Mouse (Mus musculus) midbrain, embryonic 14.5 days (tissue): ENCODE measurements around the gene Cutal. TPM values are rescaled to one million over a fixed set of nuclear protein-coding genes. Genes with fewer than 3 reads are reported as not detected.
"Not testable (repeated sequence)": the region's sequence is repeated elsewhere in the genome, so short reads cannot be mapped to it uniquely, and the experiment has no call there.

Source experiments
- ATAC-seq: fragments of 200-750 bp; cut with Nextera tagmentation; 2 replicates; pipeline ENCODE4 v1.8.0; 2017; ENCODE audit warnings: moderate number of reproducible peaks, moderate library complexity; ENCODE audit not compliant: low FRiP score, low TSS enrichment
- DNase-seq: peaks from one replicate; pipeline ENCODE4 v3.0.0-alpha.2; 2015
- H3K27ac ChIP-seq: fragments of 300-500 bp; sonication (generic); replicated peaks from 2 replicates; pipeline ENCODE4 v1.5.1; 2014; ENCODE audit warnings: mild to moderate bottlenecking, low read depth, low read length, moderate library complexity
- H3K27me3 ChIP-seq: fragments of 300-500 bp; sonication (generic); 2 replicates; pipeline ENCODE4 v1.6.1; 2014; ENCODE audit warnings: low read length, control low read depth, mixed read lengths; ENCODE audit not compliant: control insufficient read depth, insufficient read depth
- H3K36me3 ChIP-seq: fragments of 300-500 bp; sonication (generic); 2 replicates; pipeline ENCODE4 v1.6.1; 2014; ENCODE audit warnings: low read length, control low read depth; ENCODE audit not compliant: control insufficient read depth, insufficient read depth
- H3K4me1 ChIP-seq: fragments of 300-500 bp; sonication (generic); 2 replicates; pipeline ENCODE4 v1.6.1; 2014; ENCODE audit warnings: mild to moderate bottlenecking, antibody characterized with exemption, low read length, control low read depth; ENCODE audit not compliant: control insufficient read depth, insufficient read depth
- H3K4me2 ChIP-seq: fragments of 300-500 bp; sonication (generic); 2 replicates; pipeline ENCODE4 v1.6.1; 2014; ENCODE audit warnings: mild to moderate bottlenecking, low read length, moderate library complexity
- H3K4me3 ChIP-seq: fragments of 300-500 bp; sonication (generic); replicated peaks from 2 replicates; pipeline ENCODE4 v1.5.1; 2014; ENCODE audit warnings: low read depth, low read length
- H3K9ac ChIP-seq: fragments of 300-500 bp; sonication (generic); replicated peaks from 2 replicates; pipeline ENCODE4 v1.6.1; 2014; ENCODE audit warnings: mild to moderate bottlenecking, low read length, moderate library complexity
- H3K9me3 ChIP-seq: fragments of 300-500 bp; sonication (generic); 2 replicates; pipeline ENCODE4 v1.6.1; 2016; ENCODE audit warnings: low read length, control low read depth, mixed read lengths; ENCODE audit not compliant: control insufficient read depth
- WGBS: fragments of 180-500 bp; shearing (Covaris S2); extraction: QIAGEN DNeasy Blood & Tissue Kit; methylation state at CpG from one replicate; pipeline ENCODE4 v1.1.7; 2014; 5-methylcytosine and 5-hydroxymethylcytosine counted together
- polyA plus RNA-seq: library from polyadenylated mRNA; unstranded; fragments of >200 nt; fragmentation: Nextera tagmentation; extraction: Ambion mirVana; gene quantifications from 2 replicates; pipeline ENCODE4 v1.2.1, GENCODE M21; 2014

Gene Cutal
- 0.59 TPM in 1 of 2 replicates, not detected in the other for polyA plus RNA-seq

DNA sequence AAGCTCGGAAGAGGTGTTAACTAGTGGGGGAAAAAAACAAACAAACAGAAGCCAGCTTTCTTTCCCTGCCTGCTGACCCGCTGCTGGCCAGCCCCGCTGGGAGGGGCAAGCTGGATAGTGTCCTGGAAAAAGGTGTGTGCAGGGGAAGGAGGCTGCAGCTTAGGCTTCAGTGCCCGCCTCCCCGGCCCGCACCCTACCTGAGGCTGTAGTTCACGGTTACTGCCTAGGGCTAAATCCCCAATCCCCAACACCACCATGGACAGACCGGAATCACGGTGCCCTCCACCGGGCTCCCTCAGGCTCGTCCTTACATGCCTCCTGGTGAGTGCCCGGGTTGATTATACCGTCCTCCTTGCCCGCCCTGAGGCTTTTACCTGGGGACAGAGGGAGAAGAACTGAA, at the start of gene Cutal:
Gene Cutal (plus strand): TSS at position 126 of the 400 bp plus-strand sequence.
- peaks cover 11% of the 10 kb centered on the region for H3K27me3 ChIP-seq
- no peaks in the 10 kb centered on the region for H3K36me3 ChIP-seq
- ATAC-seq, result no peak
- no peak for DNase-seq
- peaks cover 14% of the 10 kb centered on the region for H3K4me1 ChIP-seq
- peak within 1 kb of the TSS; percentile 27 for H3K4me2 ChIP-seq
- H3K4me3 ChIP-seq, result no peak within 1 kb of the TSS
- no peaks in the 10 kb centered on the region for H3K9me3 ChIP-seq
- no peak within 1 kb of the TSS for H3K27ac ChIP-seq
- H3K9ac ChIP-seq, result peak within 1 kb of the TSS; percentile 24
- 6% methylated on average over 14 of the region's 14 CpGs for WGBS

DNA sequence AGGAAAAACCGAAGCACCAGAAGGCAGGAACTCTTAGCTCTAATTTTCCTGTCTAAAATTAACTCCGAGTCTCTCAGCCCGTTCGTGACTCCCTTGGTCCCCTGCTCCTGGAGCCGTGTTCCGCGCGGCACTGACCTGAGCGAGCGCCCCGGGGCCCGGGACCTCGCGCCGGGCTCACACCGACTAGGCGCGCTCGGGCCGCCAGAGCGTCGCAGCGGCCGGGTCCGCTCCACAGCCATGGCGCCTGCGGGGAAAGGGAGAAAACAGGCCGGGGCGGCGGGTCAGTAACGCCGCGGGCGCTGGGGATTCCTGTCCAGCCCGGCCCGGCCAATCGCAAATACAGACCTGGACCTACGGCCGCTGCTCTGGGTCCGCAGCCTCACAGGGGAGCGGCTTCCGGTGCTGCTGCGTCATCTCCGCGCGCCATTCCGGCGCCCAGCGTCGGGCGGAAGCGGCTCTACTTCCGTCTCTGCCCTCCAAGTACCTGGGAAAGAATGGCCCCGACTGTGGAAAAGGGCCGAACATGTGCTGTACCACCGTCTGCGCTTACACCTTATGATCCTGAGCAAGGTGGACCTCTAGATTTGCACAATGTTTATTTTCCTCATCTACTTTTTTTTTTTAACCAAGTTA, 48.3 kb upstream of the Cutal start, which contains the start of gene Fbxw2:
Gene Fbxw2 (minus strand): TSS at position 485 of the 633 bp plus-strand sequence.
- Histone ChIP-seq H3K9me3 (no peaks in the 10 kb centered on the region), H3K36me3 (peaks cover 13% of the 10 kb centered on the region), H3K9ac (peak within 1 kb of the TSS; percentile 95), H3K4me2 (peak within 1 kb of the TSS; percentile 70), H3K4me1 (peaks cover 11% of the 10 kb centered on the region), H3K27me3 (no peaks in the 10 kb centered on the region), H3K27ac (peak within 1 kb of the TSS; percentile 88), H3K4me3 (peak within 1 kb of the TSS; percentile 95)
- ATAC-seq (peak; percentile 93; the same call in 1 of the 2 replicates), DNase-seq (peak; percentile 96)
- under 1% methylated on average over 57 of the region's 57 CpGs for WGBS

DNA sequence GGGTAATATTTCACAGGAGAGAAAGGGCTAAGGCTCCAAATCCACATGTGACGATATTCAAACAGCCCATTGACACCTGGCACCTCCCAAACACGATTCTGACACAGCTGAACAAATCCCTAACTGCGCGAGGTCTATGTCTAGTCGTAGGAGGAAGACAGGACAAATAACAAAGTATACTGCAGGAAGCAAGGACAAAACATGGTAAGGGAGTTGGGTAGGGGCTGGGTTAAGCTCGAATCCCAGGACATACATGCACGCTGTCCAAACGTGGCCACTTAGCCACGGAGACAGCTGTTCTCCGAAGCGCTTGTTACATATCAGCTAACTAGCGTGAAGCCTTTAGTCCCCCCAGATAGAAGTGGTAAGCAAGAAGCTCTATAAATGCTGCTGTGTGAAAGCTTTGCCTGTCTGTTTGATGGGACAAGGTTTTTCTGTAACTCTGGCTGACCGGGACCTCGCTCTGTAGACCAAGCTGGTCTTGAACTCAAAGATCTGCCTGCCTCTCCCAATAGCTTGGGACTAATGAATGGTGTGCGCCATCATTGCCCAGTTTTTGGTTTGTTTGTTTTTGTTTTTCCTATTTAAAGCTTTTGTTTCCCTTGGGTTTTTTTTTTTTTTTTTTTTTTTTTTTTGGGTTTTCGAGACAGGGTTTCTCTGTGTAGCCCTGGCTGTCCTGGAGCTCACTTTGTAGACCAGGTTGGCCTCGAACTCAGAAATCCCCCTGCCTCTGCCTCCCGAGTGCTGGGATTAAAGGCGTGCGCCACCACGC, 47.5 kb upstream of the Cutal start:
- peak overlapping the region; percentile 70 for H3K4me2 ChIP-seq
- peak overlapping the region; percentile 95 for H3K9ac ChIP-seq
- peak overlapping the region; percentile 95 for H3K4me3 ChIP-seq
- peaks cover 8% of the 10 kb centered on the region for H3K36me3 ChIP-seq
- DNase-seq (no peak), ATAC-seq (peak; percentile 20; the same call in 1 of the 2 replicates)
- H3K4me1 ChIP-seq, result peaks cover 11% of the 10 kb centered on the region
- H3K9me3 ChIP-seq, result no peaks in the 10 kb centered on the region
- no peaks in the 10 kb centered on the region for H3K27me3 ChIP-seq
- H3K27ac ChIP-seq, result peak overlapping the region; percentile 88
- WGBS, result 33% methylated on average over 20 of the region's 21 CpGs

DNA sequence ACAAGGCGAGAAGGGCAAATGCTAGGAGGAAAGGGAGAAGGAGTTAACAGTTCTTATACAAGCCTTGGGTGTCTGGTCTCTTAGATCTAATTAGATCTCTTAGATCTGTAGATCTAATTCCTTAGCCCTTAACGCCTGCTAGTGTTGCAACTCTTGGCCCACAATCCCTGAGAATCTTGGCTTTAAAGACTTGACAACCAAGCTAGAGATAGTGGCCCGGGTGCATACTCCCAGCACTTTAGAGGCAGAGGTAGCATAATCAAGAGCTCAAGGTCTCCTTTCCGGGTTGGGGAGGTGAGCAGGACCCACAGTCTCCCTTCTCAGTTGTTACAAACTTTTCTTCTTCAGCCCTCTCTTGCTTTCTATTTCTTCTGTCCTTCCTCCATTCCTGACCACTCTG, 46.6 kb upstream of the Cutal start:
- H3K4me3 ChIP-seq, result no peak overlapping the region
- no peaks in the 10 kb centered on the region for H3K27me3 ChIP-seq
- no peak overlapping the region for H3K27ac ChIP-seq
- WGBS, result 91% methylated on average over 4 of the region's 4 CpGs
- ATAC-seq (no peak), DNase-seq (no peak)
- H3K9me3 ChIP-seq, result no peaks in the 10 kb centered on the region
- H3K9ac ChIP-seq, result no peak overlapping the region
- peaks cover 11% of the 10 kb centered on the region for H3K4me1 ChIP-seq
- H3K36me3 ChIP-seq, result no peaks in the 10 kb centered on the region; the same call in 1 of the 2 replicates
- H3K4me2 ChIP-seq, result no peak overlapping the region

DNA sequence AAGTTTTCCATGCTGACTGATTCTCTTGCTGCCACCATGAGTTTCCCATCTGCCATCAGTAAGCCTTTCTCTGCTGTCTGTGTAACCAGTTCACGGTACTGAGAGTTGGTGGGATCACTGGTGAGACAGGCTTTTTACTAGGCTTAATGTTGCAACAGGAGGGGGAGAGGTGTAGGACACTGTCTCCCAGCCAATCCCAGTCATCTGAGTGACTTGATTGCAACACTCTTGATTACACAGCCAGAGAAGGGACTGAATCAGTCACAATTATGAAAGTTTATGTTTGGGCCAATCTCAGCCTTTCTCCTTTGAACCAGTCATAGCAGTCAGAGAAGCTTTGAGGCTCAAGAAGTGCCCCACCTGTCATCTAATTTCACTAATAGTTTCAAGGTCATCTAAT, 46.2 kb upstream of the Cutal start:
- Histone ChIP-seq H3K27ac (no peak overlapping the region), H3K4me1 (peaks cover 11% of the 10 kb centered on the region), H3K4me3 (no peak overlapping the region), H3K4me2 (no peak overlapping the region), H3K36me3 (no peaks in the 10 kb centered on the region; the same call in 1 of the 2 replicates), H3K27me3 (no peaks in the 10 kb centered on the region), H3K9me3 (no peaks in the 10 kb centered on the region), H3K9ac (no peak overlapping the region)
- ATAC-seq (no peak), DNase-seq (no peak)
- WGBS, result 89% methylated on average over 1 of the region's 1 CpGs

DNA sequence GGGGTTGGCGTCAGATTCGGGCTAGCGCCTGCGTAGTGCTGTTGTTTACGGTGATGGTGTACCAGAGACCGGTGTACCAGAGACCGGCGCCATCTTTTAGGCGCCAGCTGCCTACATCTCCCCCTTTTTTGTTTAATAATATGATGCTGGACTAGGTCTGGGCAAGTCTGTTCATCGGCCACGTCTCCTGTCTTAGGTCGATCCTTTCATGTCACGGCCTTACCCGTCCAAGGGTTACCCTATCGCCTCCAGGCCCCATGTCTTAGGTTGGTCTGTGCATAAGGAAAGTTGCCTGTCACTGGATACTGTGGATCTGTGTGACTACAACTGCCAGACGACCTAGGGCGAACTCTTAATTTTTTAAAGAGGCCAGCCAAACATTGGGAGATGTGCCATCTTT, 44.1 kb upstream of the Cutal start:
- not testable (repeated sequence) for H3K9me3 ChIP-seq, ATAC-seq
- 97% methylated on average over 17 of the region's 17 CpGs for WGBS

DNA sequence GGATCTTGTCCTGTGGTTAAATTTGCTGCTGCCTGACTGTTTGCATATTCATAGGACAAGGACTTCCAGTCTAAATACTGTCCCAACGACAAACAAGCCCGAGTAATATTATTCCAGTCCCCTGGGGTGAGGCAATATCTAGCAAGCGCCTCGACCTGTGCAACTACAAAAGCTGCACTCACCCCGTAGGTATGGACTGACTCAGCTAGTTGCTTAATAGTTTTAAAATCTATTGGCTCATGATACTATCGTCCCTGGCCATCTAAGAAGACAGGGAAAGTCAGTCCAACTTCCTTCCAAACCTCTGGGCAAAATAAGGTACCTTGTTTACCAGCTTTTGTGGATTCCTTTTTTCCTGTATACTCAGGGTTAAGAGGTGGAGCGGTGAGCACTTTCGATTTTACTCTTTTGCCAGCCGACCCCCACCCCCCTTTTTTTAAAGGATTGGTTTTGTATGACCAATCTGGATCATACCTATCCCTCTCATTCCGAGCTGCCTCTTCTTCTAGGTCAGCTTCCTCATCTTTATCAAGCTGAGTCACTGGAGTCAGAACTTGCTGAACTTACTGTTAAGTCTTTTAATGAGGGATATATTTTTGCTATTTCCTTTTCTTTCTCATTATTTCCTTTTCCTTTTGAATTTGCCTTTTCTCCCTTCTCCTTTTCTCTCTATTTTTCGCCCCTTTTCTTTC, 41.3 kb upstream of the Cutal start, which contains the start of gene Gm34653:
Gene Gm34653 (plus strand): TSS at position 242 of the 692 bp plus-strand sequence.
- H3K36me3 ChIP-seq, H3K4me3 ChIP-seq, ATAC-seq, DNase-seq, H3K4me1 ChIP-seq, H3K27ac ChIP-seq, H3K27me3 ChIP-seq, H3K4me2 ChIP-seq, H3K9ac ChIP-seq, H3K9me3 ChIP-seq: not testable (repeated sequence)
- 68% methylated on average over 11 of the region's 11 CpGs for WGBS

More for the DNA sequence above, 44.1 kb upstream of the Cutal start:
- H3K27me3 ChIP-seq, H3K4me2 ChIP-seq, DNase-seq, H3K36me3 ChIP-seq, H3K4me3 ChIP-seq, H3K4me1 ChIP-seq, H3K9ac ChIP-seq, H3K27ac ChIP-seq: not testable (repeated sequence)

DNA sequence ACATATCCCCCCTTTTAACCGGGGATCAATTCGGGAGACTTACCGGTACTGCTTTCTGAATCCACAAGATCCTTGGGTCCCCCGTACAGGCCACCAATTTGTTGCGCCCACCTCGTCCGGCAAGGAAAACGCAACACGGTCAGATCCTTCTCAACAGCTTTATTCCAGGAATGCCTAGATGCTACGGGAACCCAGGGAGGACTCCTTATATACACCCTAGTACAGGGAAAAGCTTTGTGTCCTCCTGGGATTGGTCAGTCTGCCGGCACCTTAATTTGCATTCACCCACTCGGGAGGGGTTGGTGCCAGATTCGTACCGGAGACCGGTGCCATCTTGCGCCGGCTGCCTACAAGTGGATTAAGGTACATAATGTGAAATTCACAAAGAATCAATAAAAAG, 40.6 kb upstream of the Cutal start:
- no peak for DNase-seq
- WGBS, result 89% methylated on average over 17 of the region's 17 CpGs
- Histone ChIP-seq H3K36me3 (no peaks in the 10 kb centered on the region), H3K4me2 (no peak overlapping the region), H3K9me3 (no peaks in the 10 kb centered on the region), H3K4me1 (no peaks in the 10 kb centered on the region), H3K27ac (no peak overlapping the region), H3K9ac (no peak overlapping the region), H3K4me3 (no peak overlapping the region), H3K27me3 (no peaks in the 10 kb centered on the region)
- ATAC-seq, result no peak
